Mouse (Mus musculus): ENCODE data around the gene Furin. TPM values are rescaled to one million over a fixed set of nuclear protein-coding genes. Genes with fewer than 3 reads are reported as not detected.
"Not testable (repeated sequence)": the region's sequence is repeated elsewhere in the genome, so short reads cannot be mapped to it uniquely, and the experiment has no call there.

The Furin gene
- polyA plus RNA-seq, 1 experiment: 70.2 TPM

DNA sequence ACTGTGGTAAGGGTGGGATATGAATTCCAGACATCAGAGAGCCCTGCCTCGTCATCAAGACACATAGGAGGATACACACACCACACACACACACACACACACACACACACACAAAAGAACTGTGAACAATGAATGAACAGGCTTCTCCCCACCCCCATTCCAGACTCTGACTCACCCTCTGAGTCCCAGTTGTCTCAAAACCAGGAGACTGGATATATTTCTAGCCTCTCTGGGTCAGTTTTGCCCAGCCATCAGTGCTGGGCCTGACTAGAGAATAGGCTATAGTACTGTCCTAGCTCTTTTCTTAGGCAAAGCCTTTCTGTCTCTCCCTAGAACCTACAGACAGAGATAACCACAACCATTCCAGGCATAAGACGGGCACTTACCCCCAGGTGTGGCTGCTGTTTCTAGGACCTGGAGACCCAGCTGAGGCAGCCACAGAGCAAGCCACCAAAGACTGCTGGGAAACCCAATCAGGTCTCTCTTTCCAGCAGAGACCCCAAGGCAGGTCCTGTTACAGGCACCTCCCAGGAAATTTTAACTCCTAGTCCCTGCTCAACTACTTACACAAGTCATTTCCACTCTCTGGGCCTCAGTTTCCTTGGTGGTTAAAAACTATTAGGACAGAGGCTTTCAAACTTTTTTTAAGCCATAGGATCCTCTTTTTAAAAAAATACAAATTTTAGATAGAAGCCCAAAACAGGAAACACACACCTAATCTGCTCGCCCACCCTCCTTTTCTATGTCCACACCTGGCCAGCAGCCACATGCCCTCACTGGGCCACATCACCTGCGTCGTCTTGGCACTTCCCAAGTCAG, 4.0 kb downstream of the Furin start:
- DNase-seq (ENCODE audit: low read depth): no peak

DNA sequence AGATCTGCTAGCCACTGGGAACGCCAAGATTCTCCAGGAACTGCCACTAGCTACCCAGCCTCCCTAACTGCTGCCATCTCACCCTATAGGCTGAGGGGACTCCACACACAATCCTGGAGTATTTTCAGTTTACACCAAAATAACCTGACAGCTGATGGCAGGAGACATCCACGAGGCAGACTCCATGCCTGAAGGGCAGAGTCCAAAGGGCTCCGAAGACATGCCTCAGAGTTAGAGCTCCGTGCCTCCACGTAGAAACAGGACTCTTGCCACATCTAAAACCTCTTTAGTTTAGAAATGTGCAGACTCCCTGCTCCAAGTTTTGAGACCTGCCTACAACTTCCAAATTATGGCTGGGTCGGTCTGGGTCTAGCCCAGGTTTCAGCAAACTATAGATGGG, 4.7 kb downstream of the Furin start:
- no peak for DNase-seq (ENCODE audit: low read depth)

DNA sequence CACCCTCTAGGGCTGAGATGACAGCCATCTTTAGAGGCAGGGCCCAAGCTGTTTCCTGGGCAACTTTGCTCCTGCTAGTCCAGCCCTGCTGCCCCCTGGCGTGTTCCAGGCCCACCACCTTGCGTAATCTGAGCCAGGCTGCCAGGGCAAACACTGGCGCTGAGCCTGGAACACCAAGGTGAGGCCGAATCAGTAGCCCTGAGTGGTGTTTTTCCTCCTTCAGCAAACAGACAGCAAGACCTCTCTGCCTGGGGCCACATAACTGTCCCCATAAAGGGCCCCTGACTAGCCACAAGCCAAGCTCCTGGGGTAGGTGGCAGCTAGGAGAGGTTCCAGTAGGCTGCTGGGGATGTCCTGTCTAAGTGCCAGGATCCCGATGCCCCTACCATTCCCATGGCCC, 5.1 kb downstream of the Furin start:
- no peak for DNase-seq (ENCODE audit: low read depth)

DNA sequence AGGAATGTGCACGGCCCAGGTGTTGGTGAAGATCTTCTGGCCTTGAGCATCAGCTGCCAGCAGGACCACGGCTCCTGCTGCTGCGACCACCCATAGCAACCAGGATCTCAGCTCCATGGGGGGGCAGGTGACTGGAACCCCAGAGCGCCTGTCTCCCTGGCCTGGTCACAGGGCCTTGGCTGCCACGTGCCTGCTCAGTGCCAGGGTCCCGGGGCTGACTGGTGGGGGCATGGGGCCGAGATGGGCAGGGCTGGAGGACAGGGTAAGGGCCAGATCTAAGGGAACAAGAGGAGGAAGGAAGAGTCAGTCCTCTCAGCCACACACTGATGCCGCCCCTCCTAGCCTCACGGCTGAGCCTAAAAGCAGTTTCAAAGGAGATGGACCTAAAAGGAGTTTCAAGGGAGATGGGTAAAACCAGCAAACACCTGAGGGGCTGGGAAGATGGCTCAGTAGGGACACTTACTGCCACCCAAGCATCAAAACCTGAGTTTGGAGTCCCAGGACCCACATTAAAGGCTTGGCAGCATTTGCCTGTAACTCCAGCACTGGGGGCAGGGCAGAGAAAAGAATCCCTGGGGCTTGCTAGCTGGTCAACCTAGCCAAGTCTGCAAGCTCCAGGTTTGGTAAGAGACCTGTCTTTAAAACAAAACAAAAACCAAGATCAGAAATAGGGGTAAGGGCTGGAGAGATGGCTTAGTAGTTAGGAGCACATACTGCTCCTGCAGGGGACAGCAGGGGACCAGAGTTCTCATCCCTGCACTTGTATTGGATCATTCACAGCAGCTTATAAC, 6.4 kb downstream of the Furin start:
- no peak for DNase-seq (ENCODE audit: low read depth)

DNA sequence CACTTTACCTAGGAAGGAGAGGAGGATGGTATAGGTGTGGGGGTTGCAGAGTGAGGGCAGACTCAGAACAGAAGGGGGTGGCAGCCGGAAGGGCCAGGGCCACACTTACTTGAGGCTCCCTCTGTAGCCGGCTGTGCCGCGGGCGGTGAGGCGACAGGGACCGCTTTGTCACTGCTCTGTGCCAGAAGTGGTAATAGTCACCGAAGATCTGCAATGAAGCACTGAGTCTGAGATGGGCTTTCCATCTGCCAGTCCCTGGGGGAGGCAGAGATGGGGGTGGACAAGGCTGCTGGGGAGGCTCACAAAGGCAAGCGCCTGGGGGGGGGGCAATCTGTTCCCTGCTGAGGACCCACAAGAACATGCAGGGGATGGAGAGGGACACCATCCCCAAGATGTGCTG, 7.2 kb downstream of the Furin start:
- DNase-seq (ENCODE audit: low read depth): no peak

DNA sequence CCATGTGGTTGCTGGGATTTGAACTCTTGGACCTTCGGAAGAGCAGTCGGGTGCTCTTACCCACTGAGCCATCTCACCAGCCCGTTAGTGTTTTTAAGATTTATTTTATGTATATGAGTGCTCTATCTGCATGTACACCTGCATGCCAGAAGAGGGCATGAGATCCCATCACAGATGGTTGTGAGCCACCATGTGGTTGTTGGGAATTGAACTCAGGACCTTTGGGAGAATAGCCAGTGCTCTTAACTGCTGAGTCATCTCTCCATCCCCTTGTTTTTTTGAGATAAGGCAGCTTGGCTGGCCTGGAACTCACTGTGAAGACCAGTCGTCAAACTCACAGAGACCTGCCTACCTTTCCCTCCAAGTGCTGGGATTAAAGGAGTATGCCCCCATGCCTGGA, 8.8 kb downstream of the Furin start:
- DNase-seq (ENCODE audit: low read depth): not testable (repeated sequence)

DNA sequence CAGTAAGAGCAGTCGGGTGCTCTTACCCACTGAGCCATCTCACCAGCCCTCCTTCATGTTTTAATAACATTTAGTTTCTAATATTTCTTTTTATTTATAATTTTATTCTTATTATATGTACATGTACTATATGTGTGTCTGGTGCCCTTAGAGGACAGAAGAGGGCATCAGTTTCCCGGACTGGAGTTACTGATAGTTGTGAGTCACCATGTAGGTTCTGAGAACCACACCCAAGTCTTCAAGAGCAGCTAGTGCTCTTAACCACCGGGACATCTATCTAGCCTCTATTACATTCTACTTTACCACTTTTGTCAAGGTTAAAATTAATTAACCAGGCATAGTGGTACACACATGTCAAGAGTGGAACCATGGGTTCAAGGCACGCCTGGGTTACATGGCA, 10.6 kb downstream of the Furin start:
- DNase-seq (ENCODE audit: low read depth): no peak

DNA sequence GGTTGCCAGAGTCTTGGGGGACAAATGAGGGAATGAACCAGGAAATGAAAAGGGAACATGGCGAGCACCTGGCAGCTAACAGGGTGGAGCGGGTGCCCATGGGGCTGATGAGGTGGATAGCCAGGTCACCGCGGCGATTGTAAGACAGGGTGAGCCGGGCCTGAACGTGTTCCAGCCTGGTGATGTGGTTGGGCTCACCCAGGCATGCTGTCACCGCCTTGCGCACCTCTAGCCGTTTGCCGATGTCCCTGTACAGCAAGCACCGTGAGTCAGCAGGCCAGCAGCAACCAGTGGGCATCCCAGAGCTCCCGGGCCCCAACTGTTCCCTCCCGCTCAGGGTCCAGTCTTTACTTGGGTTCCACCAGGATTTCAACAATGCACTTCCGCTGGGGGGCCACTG, 13.1 kb downstream of the Furin start:
- DNase-seq (ENCODE audit: low read depth): no peak

DNA sequence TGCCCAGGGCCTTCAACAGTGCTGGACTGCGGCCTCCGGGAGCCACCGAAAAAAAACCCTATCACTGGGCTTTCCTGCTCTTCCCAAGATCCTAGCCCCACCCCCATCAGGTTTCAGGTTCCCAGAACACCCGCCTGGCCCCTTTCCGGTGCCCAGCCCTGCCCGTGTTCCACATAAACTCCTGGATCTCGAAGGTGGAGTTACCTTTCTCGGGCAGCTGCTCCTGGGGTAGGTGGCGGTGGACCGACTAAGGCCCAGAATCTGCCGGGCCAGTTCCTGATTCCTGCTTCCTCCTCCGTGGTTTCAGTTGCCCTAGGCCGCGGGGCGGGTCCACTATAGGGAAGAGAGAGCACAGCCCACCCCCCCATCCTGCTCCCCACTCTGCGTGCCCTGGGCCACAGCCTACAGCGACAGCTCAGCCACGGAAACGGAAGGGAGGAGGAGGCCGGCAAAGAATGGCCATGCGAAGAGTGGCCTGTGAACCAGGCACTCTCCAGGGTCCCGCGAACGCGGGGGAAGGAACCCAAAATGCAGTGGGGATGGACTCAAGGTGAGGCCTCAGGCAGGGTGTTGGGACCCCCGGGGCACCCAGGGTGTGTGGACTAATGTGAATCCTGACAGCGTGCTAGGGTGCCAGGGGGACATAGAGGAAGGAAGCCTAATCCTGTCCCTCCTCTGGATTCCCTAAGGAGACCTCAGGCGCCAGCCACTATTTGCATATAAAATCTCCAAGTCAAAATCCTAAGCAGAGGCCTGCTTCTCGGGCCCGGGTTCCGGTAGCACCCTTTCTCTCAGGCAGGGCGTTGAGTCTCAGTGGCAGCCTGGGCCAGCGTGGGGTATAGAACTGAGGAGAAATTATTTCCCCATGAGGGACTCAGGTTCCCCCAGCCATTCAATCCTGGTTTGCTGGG, 17.3 kb downstream of the Furin start, which contains the start of gene Fes:
Fes (minus strand) TSS at position 314 of the 911 bp plus-strand sequence.
- no peak for DNase-seq (ENCODE audit: low read depth)

DNA sequence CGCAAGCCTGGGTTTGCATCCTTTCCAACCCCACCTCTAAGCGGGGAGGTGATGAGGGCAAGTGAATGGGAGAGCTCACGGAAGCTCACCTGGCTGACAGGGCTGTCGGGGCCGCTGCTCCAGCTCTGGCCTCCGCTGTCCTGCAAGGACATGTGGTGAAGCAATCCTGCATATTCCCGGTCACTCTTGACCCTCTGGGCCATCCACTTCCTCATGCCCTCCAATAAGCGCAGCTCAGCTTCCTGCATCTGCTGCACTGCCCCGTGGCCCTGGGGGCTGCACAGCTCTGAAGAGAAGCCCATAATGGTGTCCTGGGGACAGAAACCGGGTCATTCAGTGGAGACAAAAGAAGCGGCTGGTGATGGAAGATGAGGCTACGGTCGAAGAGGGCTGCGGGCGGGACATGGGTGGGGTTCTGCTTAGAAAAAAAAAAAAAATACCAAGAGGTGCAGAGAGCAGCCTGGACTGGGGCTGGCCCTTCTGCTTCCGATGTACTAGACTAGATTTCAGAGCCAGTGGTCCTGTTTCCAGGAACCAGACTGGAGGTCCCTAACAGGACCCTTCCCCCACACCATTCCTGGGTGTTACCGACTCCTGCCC, 18.1 kb downstream of the Furin start:
- DNase-seq (ENCODE audit: low read depth): no peak

DNA sequence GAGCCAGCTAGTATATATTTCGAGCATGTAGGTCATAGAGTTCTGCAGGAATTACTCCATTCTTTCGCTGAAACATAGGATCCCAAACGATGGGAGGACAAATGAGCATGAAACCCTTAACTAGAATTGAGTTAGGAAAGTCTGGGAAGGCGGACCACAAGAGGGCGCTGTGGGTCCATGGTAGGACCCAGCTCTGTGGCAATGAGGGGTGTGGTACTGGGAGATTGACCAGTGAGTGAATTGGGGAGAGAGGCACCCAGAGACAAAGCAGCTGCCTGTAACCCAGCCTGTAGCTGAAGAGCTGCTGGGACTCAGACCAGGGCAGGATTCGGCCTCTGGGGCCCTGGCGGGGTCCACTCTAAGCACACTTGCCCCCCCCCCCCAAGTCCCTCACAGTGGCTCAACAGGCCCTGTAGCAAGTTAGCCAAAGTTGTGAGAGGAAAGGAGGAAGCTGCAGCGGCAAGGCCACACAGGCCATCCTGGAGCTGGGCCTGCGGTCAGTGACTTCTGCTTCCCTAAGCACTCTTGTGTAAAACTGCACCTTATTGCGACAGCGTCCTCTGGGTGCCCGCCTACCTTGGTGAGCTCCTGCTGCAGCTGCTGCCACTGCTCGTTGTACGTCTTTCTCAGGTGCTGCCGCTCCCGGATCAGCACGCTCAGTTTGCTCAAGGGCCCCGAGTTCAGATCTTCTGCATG, 18.9 kb downstream of the Furin start:
- DNase-seq (ENCODE audit: low read depth): no peak

DNA sequence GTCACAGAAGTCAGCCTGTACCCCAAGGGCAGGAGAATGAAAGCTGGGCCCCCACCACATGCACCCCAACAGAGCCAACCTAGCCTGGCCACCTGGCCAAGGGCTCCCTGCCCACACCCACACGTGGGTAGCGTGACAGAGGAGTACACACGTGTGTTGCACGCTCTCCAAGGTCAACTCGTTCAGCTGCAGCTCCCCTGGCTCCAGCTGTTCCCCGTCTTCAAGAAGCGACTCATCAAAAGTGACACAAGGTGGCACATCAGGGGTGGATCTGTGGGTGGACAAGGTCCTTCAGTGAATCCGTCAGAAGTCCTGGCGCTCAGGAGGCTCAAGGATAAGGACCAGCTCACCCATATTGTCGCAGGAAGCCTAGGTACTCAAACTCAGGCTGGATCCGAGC, 22.3 kb downstream of the Furin start:
- DNase-seq (ENCODE audit: low read depth): no peak

DNA sequence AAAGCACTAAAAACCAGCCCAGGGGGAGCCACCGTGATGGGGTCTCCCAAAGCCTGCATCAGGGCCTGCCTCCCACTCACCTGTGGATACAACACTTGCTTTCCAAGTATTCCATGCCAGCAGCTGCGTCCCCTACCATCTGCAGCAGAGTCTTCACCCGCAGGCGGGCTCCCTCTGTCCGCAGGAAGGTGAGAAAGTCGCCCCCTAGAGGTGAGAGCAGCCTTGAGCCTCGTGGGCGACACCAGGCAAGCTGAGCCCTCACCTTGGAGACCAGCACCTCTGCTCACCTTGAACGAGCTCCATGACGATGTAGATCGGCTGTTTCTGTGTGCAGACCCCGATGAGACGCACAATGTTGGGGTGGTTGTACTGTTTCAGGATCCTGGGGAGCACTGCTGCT, 25.7 kb downstream of the Furin start:
- no peak for DNase-seq (ENCODE audit: low read depth)

DNA sequence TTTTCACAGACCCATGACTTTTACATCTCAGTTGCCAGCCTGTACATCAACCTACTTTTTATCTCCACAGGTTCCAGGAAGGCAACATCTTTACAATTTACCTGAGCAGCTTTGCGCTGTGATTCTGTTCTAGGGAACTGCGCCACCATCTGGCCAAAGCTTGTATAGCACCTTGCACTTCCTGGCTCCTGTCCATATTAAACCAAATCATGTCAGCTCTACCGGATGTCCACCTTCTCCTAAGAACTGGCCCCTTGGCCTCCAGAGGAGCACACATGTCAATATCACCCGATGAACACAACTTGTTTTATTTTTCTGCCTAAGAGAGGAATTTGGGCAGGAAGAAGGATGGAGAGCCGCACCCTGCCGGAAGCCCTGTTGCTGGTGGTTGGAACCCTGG, 27.8 kb downstream of the Furin start:
- no peak for DNase-seq (ENCODE audit: low read depth)

DNA sequence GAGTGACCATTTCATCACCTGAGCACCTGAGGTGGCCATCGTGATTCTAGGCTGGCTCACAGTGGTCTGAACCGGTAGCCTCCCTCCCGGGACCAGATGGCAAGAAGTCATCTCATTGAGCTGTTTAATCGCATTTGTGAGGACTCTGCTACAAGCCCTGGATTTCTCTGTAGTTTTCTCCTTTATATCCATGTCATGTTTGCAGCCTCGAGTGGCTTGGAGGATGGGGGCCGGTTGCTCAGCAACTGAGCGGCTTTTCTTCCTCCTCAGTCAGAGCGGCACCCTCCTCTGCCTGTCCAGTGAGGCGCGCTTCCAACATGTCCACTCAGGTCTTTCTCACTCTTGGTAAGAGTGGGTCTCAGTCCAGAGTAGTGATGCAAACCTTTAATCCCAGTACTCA, 29.0 kb downstream of the Furin start:
- no peak for DNase-seq (ENCODE audit: low read depth)

DNA sequence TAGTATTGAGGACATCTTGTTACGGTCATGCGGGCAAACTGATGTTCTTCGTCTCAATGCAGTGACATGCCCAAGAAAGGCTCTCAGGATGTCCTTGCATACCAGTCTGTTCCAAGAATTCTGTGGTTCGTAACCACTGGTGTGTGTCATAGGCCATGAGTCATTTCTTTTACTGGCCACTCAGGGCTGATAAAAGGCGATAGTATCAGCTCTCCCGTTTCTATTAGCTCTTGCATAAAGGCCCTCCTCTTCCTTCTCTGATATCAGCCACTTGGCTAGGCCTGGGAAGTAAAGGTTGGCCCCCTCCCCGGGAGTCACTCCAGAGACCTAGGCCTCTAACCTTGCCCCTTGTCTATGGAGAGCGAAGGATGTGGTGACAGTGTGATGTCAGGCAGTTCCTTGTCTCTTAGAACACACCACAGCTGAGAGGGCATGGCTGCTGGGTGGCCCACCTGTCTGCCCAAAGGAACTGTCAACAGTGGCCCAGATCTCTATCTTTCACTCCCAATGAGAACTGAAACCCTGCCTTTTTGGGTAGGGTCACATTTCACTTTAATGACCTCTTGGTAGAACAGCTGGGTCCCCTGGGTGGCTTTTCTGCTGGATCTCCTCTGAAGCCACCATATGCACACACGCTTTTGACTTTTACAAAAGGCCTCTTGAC, 29.7 kb downstream of the Furin start:
- DNase-seq (ENCODE audit: low read depth): no peak

DNA sequence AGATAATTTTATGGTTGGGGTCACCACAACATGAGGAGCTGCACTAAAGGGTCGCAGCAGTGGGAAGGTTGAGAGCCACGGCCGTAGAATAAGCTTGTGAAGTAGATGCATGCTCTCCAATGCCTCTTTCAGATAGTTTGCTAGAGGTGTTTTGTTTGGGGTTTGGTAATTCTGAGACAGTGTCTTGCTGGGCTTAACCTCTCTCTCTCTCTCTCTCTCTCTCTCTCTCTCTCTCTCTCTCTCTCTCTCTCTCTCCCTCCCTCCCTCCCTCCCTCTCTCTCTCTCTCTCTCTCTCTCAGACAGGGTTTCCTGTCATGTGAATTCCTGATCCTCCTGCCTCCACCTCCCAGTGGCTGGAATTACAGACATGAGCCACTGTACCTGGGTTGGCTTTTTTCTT, 30.5 kb downstream of the Furin start:
- DNase-seq (ENCODE audit: low read depth): no peak

DNA sequence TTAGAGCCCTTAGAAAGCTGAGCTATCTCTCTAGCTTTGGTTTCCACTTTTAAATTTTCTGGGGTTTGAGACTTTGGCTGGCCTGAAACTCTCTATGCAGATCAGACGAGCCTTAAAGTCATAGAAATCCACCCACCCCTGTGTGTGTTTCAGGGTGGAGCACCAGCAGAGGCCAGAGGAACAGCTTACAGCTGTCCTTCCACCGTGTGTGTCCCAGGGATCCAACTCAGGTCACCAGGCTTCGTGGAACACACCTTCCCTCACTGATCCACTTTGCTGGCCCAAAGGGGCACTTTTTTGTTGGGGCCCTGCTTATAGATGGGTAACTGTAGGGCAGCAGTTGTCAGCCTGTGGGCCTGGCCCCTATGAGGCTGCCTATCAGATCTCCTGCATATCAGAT, 31.0 kb downstream of the Furin start:
- DNase-seq (ENCODE audit: low read depth): no peak

DNA sequence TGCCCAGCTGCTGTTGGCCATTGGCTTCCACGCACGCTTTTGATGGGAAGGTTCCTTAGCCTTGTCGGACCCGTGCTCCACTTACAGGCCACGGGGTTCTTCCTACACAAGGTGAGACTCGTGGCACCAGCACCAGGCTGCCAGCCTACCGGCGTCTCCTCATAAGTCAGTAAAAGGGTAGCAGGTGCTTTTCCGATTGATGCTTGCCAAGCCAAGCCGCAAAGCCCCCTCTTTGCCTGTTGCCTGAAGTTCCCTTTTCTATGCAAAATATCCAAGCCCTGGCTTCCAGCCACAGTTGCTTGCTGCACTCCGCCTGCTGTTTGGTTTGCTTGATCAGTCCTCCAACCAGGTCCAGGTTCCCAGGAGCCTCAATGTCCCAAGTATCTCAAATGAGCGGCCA, 31.4 kb downstream of the Furin start:
- no peak for DNase-seq (ENCODE audit: low read depth)

DNA sequence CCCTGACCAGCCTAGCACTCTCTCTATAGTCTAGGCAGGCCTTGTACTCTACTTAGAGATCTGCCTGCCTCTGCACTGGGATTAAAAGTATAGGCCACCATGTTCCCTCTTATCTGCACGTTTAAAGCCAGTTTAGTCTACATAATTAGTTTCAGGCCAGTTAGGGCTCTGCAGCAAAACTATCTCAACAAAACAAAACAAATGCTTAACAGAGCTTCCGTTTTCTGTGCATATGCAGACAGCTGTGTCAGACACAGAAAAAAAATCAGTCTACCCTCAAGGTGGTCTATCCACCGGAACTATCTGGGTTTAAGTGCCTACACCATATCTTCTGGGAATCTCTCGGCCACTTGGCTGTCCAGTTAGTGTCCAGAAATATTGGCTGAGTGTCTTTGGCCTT, 31.9 kb downstream of the Furin start:
- DNase-seq (ENCODE audit: low read depth): no peak

DNA sequence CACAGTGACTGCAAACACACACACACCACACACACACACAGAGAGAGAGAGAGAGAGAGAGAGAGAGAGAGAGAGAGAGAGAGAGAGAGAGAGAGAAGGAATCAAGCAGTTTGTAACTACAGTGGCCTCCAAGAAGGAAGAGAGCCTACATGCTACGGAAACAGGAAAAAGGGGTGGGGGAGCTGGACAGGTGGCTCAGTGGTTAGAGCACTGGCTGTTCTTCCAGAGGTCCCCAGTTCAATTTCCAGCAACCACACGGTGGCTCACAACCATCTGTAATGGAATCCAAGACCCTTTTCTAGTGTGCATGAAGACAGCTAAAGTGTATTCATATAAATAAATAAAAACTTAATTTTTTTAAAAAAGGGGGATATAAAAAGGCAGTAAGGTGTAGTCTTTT, 32.6 kb downstream of the Furin start:
- DNase-seq (ENCODE audit: low read depth): no peak

Data from gonadal fat pad, adult 2 months (tissue).